Mouse (Mus musculus) cerebral cortex, adult 2 months (tissue): ENCODE data around the gene Frem2.

Experiments
- WGBS: fragments of 180-500 bp; shearing (Covaris S2); methylation state at CpG from one replicate; pipeline ENCODE4 v1.1.7; 2018; 5-methylcytosine and 5-hydroxymethylcytosine counted together

The Frem2 gene

DNA sequence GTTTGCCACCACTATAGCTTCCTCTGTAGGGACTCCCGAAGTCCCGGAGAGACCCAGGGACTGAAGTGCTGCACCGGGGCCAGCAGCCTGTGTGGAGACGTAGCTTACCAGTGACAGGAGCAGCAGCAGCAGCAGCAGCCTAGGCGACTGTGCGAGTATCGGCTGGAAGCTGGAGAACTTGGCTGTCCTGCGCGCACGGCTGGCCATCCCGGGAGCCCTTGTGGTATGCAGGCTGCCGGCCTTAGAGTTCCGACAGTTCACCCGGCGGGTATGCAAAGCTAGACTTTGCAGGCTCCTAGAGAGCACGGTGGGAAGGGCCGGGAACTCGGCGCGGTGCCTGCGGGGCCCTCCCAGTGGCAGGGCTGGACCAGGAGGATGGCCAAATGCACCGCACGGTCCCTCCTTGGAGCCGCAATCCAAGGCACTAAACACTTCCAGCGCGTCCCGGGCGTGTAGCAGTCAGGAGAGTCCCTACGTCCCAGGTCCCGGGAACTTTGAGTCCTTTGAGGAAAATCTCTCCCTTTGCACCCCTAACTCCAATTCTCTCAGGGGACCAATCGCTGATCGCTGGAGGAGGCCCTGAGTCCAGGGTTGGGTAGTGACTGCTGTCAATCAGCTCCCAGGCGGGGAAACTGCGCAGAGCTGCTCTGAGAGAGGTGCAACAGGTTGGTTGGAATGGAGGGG is at the start of gene Frem2:
TSS of gene Frem2 (minus strand) at position 478 of the 684 bp plus-strand sequence.
- under 1% methylated on average over 34 of the region's 34 CpGs for WGBS

DNA sequence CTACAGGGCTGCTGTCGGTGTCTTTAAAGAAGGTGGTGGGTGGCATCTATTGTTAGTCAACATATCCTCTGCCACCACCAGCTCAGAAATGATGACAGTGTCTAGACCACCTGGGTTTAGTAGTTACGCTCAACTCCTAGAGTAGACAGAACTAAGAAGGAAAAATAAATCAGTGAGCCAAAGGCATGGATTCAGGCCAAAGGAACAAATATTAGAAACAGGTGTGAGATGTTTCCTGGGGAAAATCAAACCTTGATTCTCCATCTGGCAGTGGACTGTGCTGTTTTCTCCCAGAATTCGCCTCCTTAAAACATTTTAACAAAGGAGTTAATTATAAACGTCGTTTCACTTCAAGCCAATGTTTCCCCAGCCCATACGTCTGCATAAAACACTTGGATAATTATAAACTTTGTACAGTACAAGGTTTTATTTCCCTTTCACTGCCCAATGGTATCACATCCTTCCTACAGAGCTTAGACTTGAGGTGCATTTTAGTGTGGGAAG is 48.9 kb upstream of the Frem2 start:
- WGBS: 32% methylated on average over 6 of the region's 6 CpGs

DNA sequence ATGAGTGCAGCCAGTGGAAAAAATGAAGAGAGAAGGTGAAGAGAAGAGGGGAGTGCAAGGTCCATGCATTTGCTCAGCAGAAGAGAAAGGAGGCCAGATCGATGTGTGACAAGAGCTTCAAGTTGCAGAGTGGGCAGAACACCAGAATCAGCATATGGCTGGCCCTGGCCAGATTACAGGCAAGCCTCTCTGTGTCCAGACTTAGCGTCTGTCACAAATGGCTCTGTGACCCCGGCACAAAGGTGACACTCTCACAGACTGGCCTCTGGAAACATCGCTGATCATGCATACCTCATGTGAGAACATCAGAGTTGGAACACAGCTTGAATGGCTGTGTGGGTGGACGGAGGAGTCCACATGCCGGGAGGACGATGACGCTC is 46.0 kb upstream of the Frem2 start:
- WGBS: 47% methylated on average over 8 of the region's 8 CpGs

DNA sequence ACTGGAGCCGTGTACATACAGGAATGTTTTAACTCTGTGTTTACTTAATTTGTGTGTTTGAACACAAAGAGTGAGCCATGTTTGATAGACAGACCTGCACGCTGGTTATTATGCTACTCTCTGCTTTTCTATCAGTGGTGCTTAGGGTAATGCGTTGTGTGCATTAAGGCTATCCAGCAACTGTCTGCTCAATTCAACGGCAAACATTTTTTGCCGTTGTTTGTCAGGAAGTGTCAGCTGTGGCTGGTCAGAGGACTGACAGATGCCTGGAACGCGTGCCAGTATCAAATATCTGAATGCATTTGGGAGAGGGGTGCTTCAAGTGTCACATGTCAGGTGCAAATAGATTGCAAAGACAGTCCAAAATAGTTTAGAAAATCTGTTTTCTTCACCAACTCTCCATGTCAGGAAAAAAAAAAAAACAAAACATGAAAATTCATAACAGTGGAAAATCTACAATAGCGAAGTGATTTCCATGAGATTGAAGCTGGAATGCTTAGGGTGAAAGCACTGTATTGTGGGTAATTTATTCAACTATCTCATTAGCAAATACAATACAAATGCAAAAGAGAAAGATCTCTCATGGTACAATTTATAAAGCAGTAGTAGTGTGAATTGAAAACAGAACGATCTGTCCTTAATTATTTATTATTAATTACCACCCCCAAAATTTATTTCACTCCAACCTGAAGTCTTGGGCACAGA is 45.4 kb upstream of the Frem2 start:
- 53% methylated on average over 9 of the region's 9 CpGs for WGBS

DNA sequence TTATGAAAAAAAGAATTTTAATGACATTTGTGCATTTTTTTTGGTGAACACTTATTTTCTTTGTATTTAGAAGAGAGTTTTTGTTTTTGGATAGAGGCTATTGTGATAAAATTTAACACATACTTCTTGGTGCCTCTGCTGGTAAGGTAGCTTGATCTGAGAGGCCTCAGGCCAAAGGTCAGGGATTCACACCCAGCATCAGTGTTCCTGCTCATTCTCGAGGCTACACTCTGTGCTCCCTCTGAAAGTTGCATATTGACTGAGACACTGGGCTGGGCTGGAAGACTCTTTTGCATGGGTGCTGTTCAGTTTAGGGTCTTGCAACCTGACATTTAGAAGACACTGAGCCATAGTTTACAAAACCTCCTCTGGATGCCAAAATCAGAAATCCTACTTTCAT is 44.8 kb upstream of the Frem2 start:
- WGBS: 88% methylated on average over 1 of the region's 1 CpGs

DNA sequence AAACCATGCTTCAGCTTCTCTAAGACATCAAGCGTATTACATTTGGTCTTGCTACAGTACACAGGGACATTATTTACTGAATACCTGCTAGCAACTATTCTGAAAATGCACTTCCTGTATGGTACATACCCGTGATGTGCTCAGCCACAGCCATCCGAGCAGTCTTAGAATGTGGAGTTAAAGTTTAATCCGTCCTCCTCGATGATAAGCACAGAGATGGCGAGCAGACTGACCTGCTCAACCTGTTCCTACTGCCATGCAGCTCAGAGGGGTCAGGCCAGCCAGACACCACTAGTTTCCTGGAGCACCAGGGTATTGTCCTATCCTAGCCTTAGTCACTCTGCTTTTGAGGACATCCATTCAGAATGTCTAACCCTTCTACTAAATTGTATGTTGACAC is 30.6 kb upstream of the Frem2 start:
- 91% methylated on average over 6 of the region's 6 CpGs for WGBS

DNA sequence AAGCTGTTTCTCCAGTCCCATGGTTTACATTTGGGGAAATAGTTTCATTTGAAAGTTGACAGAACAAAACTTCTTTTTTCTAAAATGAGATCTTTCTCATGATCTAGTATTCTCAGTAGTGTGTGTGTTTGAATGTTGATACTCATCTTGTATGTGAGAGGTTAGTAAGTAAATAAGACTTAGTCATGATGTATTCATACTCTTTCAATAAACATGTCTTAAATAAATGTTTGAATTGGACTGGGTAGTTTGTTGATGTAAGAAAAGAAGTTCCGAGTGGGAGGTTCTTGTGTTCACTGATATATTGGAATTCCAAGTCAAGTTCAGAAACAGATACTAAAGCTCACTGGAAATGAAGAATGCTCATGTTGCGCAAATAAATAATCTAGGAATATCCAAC is 25.1 kb upstream of the Frem2 start:
- WGBS: 89% methylated on average over 2 of the region's 2 CpGs

DNA sequence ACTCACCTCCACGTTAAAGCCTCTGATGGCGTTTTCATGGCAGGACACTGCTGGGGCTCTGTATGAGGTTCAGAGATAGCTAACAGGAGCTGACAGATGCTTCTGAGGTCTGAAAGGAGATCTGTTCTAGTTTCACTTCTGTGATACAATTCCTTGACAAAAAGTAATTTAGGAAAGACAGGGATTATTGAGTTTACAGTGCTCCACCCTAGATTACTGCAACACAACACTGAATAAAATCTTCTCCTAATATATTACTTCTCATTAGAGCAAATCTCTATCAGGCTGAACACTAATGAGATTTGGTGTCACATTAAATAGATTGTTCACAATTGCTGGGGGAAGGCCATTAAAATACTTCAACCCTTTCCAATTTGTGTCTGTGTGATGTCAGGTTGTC is 23.7 kb upstream of the Frem2 start:
- whole genome bisulfite sequencing: 64% methylated on average over 2 of the region's 2 CpGs

DNA sequence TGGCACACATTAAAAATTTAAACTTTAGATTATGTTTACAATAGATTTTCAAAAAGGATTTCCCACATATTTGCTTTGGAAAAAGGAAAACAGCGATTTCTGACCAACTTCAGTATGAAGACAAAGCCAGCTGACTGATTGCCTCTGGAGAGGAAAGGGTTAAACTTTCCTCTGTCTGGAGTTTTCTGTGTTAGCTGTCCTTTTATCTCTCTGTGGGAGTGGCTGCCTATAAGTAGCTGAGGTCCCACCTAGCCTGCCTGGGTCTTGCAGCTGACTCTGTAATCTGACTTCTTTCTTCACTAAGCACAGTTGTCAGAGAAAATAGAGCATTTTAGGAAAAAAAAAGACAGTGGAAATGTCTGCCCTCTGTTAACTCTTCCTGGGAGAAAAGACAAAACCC is 17.1 kb upstream of the Frem2 start:
- WGBS: 69% methylated on average over 1 of the region's 1 CpGs

DNA sequence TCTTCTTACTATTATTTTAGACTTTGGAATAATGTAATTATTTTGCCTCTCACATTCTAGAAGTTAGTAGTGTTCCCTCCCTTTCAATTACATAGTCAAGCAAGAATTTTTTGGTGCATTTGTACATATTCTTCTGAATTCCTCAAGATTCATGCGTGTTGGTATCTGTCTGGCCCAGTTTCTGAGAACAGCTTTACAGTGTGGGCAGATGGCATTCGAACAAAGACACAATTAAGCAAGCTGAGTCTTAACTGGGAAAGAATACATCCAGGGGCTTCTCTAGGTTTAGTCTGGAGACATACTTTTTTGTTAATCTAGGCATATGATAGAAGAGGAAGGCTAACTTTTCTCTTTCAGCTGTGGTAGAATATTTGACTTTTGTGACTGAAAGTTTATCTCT is 12.6 kb upstream of the Frem2 start:
- 50% methylated on average over 2 of the region's 2 CpGs for WGBS

DNA sequence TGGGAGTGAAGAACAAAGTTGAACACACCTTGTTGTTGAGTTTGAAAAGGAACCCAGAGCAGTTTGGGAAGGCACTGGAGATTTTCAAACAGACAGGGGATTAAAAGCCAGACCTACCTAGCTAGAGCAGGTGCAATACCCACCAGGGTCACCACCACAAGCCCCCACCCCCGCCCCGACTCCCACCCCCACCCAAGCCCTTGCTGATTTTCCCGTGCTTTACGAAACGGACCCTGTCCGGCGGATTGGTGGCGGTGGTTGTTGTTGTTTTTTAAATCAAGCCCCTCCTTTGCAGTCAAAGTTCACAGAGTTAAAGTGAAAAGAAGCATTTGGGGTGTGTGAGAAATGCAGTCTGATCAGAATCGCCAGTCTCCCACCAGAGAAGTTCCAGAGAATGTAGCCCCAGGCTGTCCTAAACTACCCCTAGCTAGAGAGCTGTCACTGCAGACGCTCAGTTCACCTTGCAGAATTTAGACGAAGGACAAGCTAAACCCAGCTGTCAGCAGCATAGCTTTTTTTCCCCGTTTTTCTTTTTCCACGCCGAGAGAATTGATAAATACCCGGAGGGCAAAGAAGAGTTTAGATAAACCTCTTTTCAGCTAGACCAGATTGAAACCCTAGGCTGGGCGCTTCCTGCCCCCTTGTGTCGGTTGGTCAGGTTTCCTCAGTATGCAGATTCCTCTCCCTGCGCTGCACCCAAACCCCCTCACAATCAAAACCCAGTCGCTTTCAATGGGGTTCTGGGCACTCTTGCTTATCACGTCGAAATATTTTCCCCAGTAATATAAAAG is 784 bp upstream of the Frem2 start:
- WGBS: 6% methylated on average over 21 of the region's 21 CpGs

DNA sequence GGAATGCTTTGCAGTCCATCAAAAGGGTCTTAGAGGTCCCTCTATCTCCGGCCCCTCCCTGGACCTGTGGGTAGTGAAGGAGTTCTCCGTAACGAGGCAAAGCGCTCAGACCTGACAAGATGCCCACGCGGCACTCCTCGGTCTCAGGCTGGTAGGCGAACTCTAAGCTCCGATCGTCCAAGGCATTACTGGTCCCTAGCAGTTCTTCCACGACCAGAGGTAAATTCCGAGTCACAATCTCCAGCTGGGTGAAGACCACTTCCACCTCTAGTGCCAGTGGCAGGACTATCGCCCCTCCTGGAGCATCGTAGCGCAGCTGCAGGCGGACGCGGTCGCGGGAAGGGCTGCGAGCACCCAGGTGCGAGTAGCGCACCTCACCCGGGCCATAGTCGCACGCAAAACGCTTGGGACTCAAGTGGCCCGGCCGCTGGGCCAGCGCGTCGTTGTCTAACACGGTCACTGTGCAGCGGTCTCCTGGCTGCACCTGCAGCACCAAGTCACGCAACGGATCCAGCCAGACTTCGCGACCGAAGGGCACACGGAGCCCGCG is 752 bp downstream of the Frem2 start:
- WGBS: under 1% methylated on average over 42 of the region's 42 CpGs

DNA sequence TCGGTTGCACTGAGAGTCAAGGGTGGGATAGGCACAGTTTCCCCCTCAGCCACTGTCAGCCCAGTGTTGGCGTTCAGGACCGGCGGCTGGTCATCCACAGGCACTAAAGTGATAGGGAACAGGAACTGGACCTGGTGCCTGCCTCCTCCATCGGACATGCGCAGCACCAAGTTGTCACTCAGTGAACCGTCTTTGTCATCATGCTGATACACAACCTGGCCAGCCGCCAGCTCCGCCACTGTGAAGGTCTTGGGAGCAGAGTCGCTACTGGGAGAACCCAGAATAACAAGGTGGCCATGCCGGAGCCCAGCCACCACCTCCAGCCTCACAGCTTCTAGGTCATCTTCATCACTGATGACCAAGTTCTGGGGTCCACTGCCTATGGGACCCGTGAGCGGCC is 1.8 kb downstream of the Frem2 start:
- WGBS: 87% methylated on average over 13 of the region's 13 CpGs

DNA sequence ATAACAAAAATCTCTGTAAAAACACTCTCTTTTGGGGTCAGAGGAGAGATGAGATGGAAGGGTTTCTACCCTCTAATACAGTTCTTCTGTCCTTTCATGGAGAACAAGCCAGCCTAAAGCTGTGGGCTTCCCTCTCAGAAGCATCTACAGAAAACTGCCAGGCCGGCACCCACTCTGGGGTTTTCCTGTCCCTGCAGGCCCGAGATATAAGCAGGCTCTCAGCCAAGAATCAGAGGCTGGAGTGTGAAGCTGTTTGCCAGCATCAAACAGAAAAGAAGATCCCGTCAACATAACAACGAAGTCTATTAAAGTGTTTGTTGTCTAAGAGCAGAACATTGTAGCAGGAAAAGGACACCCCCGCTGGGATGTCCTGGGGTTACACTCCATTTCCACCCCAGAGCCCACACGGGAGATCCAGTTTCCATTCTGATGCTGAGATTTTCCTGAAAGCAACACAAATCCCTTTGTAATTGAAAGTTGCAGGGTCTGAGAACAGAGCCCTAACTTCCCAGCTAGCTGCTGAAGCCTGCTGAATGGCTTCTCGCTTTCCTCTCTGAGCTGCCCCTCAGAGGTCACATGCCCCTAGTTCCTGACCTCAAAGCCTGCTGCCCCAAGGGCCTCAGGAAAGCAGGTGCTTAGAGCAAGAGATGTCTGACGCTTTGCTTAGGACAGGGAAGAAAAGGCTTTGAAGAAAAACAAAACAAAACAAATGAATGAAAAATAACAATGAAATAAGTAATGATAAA is 7.0 kb downstream of the Frem2 start:
- WGBS: 30% methylated on average over 8 of the region's 8 CpGs

DNA sequence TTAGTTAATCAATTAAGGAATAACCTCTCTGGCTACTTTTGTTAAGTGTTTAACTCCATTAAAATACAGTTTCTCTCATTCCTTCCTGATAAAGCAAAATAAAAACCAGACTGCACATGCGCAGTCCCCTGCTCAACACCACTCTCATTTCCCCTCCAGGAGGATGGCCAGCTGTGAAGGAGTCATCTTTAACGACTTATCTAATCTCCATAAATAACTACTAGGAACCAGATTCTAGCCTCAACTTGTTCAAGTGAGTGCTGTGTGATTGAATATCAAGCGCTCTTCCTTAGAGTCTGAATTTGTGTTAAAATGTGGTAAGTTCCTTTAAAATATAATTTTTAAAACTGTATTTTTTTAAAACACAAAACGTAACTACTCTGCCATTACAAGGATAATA is 7.7 kb downstream of the Frem2 start:
- WGBS: 75% methylated on average over 4 of the region's 4 CpGs

DNA sequence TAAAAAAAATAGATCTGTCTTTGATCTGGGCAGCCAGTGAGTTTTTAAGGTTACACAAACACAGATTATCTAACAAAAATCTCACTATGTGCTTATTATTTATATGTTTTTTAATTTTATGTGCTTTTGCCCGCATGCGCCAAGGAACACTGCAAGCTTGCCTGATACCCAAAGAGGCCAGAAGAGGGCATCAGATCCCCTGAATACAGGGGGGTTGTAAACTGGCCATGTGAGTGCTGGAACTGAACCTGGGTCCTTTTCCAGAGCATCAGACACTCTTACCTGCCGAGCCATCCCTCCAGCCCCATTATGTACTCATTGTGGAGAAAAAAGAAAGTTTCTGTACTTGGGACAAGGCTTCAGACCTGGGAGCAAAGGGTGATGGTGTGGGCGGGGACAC is 8.3 kb downstream of the Frem2 start:
- 88% methylated on average over 4 of the region's 4 CpGs for WGBS

DNA sequence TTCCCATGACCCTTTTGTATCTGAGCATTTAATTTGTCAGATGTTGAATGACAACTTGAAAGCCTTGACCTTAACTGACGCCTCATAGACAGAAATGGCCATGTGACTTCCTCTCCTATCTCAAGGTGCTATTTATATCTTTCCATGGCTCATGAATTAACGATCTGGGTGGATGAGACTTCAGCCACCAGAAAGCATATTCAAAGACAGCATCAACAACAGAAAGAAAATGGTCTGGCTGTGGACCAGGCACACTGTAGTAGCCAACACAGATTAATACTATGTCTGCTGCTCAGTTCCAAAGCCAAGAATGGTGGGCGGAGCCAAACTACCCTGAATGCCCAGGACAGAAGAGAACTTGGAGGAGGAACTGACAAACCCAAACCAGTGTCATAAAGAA is 21.2 kb downstream of the Frem2 start:
- 66% methylated on average over 3 of the region's 3 CpGs for WGBS

DNA sequence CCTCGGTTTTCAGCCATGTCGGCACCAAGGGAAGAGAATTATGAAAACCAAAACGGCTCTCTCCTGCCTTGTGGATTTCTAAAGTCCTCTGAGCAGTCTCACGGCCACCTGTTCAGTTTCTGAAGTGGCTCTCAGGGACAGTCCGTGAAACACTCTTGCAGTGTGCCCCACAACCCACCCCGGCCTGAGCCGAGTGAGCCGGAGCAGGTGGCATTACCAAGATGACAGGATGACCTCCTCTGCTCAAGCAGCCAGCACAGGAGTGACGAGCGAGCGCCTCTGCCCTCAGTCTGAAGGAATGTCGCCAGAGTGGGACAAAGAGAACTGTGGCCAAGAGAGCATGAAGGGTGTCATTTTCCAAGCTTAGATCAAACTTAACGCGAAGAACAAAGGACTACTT is 26.0 kb downstream of the Frem2 start:
- WGBS: 52% methylated on average over 14 of the region's 14 CpGs

DNA sequence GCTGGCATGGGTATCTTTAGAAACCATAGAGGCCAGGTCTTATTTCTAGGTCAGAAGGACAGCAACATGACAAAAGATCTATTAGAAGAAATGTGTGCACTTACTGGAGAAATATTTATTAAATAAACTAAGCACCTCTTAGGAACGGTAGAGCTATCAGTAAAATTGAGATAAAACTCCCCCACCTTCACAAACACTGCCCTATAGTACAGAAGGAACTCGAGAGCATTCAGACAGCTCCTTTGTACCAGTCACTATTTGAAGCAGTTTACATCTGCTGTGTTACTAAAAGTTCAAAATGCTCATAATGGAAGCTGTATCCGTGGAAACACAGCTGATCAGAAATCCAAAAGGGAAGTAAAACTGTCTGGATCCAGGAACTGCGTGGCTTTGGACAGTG is 26.5 kb downstream of the Frem2 start:
- WGBS: 37% methylated on average over 4 of the region's 4 CpGs

DNA sequence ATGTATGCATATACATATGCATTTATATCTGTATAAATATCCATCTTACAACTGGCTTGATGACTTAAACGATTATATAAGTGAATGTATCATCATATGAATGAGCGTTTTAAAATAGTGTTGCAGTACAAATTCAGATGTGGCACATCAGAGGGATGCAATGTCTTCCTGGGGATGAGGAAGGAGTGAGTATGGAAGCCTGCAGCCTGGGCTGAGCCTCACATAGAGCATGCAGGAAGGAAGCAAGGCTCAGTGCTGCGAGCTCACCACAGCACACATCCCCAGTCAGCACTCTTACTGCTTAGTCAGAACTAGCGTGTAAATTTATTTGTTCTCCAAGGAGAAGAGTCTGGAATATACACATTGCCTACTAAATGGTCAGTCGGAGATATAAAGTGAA is 27.2 kb downstream of the Frem2 start:
- WGBS: 54% methylated on average over 5 of the region's 5 CpGs

DNA sequence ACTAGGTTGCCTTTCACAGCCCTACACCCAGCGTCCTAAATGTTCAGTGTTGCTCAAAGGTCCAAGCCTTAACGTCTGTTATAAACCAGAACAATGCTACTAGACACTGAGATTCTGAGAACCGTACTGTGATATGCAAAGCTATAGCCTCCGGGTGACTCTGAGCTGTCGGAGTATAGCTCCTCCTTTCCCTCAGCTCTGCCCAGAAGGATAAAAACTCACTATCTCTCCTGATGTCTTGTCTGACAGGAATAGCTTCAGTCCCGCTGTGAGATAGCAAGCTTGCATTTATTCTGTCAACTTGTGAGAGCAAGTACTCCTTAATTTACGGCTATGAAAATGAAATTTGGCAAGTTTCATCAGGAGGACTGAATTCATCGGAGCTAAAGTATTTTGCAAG is 33.9 kb downstream of the Frem2 start:
- WGBS: 46% methylated on average over 8 of the region's 8 CpGs

DNA sequence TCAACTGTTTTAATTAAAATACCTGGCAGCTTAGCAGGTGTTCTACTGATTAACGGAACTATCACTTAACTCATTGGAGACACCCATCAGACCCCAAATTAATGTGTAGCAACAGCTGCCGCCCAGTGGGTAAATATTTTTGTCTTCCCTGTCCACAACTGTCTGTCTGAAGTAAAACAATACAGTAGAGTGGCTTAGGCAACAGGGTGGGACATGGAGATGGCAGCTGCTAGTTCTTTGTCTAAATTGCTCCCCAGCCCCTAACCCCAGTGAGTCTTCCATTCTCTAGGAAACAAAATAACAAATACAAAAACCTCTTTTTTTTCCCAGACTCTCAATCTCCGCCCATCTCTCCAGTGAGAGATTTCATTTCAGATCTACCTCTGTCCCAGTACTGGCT is 36.2 kb downstream of the Frem2 start:
- WGBS: 76% methylated on average over 3 of the region's 3 CpGs
